Mouse (Mus musculus) erythroblast, embryonic 14.5 days (primary cell): ENCODE data around the gene Zfp667. TPM values are rescaled to one million over a fixed set of nuclear protein-coding genes. Genes with fewer than 3 reads are reported as not detected.

Experiments
- H3K27me3 ChIP-seq: 2 replicates; pipeline ENCODE4 v1.6.1; 2012; ENCODE audit warnings: inconsistent platforms; ENCODE audit not compliant: control insufficient read depth
- H3K36me3 ChIP-seq: 2 replicates; pipeline ENCODE4 v1.6.1; 2012; ENCODE audit warnings: mild to moderate bottlenecking, inconsistent platforms; ENCODE audit not compliant: control insufficient read depth
- H3K4me1 ChIP-seq: 2 replicates; pipeline ENCODE4 v1.6.1; 2012; ENCODE audit warnings: inconsistent platforms; ENCODE audit not compliant: control insufficient read depth
- H3K4me3 ChIP-seq: replicated peaks from 2 replicates; pipeline ENCODE3; 2012; ENCODE audit warnings: moderate library complexity, mild to moderate bottlenecking, inconsistent platforms
- H3K9me3 ChIP-seq: 2 replicates; pipeline ENCODE4 v1.6.1; 2012; ENCODE audit warnings: low read length, inconsistent platforms, mixed read lengths; ENCODE audit not compliant: control insufficient read depth
- GATA1 ChIP-seq: IDR thresholded peaks from 2 replicates; pipeline ENCODE4 v1.6.1; 2012; ENCODE audit warnings: low read length, inconsistent platforms, mixed read lengths
- TAL1 ChIP-seq: IDR thresholded peaks from 3 replicates; pipeline ENCODE4 v1.6.1; 2012; ENCODE audit warnings: low read length, inconsistent platforms, mixed read lengths
- polyA plus RNA-seq: library from polyadenylated mRNA; stranded (reverse); fragments of >175 nt; gene quantifications from 2 replicates; pipeline ENCODE4 v1.2.3, GENCODE M21; 2012

The Zfp667 gene
- polyA plus RNA-seq, 1 experiment = 0.07 TPM

DNA sequence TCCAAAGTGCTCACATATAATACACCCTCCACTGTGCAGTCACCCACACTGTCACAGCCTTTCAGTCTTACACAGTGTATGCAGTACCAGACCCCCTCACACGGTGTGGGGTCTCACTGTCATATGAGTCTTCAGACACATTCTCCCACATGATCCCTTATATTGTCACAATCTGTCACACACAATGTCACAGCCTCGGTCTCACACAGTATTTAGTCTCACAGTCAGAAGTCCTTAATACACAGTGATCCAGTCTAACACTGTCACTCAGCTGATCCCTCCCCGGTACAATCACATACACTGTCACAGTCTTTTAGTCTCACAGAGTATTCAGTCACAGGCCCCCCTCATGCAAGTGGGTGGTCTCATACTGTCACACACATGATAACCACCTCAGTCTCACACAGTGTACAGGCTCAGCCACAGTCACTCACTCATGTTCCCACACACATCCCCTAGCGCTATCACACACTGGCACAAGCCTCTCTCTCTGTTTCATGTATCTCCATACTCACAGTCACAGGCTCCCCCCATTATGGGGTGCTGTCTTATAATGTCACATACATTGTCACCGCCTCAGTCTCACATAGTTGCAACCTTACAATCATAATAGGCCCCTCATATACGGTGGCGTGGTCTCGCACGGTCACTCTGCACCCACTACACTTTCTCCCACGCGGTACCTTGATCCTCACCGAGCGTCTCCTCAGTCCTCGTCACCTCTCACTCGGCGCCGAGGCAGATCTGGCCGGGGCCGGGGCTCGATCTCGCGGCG, 44.3 kb downstream of the Zfp667 start:
- Histone ChIP-seq H3K9me3 (no peaks in the 10 kb centered on the region), H3K4me1 (peaks cover 22% of the 10 kb centered on the region), H3K4me3 (peak overlapping the region; percentile 67), H3K36me3 (no peaks in the 10 kb centered on the region), H3K27me3 (no peaks in the 10 kb centered on the region)
- no peak for TF ChIP-seq TAL1
- TF ChIP-seq GATA1 = no peak

- Histone ChIP-seq H3K4me3 (peak within 1 kb of the TSS; percentile 67), H3K36me3 (no peaks in the 10 kb centered on the region), H3K27me3 (no peaks in the 10 kb centered on the region), H3K4me1 (peaks cover 22% of the 10 kb centered on the region), H3K9me3 (no peaks in the 10 kb centered on the region)
- TF ChIP-seq GATA1 = no peak
- no peak for TF ChIP-seq TAL1
Measured at GRCm38 (mm10) chr7:6331233-6331956, 45.0 kb downstream of the Zfp667 start, which contains the start of gene Zfp583. Gene Zfp583, minus strand, starts transcription at chr7:6331285.

DNA sequence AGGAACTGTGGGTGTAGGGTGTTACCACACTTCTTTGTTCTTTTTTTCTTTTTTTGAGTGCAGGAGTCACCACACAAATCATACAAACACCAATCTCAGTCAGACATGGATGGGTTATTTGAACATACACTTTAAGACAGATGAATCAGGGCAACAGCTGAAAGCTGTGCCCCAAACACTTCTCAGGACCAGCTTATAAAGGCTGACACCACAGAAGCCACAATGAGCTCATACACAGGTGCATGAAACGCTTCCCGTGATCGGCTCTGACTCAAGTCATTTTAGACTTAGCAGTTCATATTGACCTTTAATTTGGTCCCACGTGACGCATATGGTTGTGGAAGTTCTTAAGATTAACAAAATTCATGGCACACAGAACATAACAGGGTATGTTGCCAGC, 53.5 kb downstream of the Zfp667 start:
- Histone ChIP-seq H3K4me3 (no peak overlapping the region), H3K9me3 (no peaks in the 10 kb centered on the region), H3K36me3 (no peaks in the 10 kb centered on the region), H3K27me3 (no peaks in the 10 kb centered on the region; the same call in none of the 2 replicates), H3K4me1 (peaks cover 7% of the 10 kb centered on the region)
- TF ChIP-seq GATA1 = no peak
- TF ChIP-seq TAL1 = no peak

- H3K4me1 ChIP-seq = peaks cover 7% of the 10 kb centered on the region
- no peak for TF ChIP-seq TAL1
- no peak for TF ChIP-seq GATA1
- H3K27me3 ChIP-seq = no peaks in the 10 kb centered on the region; the same call in 1 of the 2 replicates
- no peaks in the 10 kb centered on the region for H3K36me3 ChIP-seq
- peak within 1 kb of the TSS; percentile 68 for H3K4me3 ChIP-seq
- H3K9me3 ChIP-seq = no peaks in the 10 kb centered on the region
Measured at GRCm38 (mm10) chr7:6343501-6344071, 57.2 kb downstream of the Zfp667 start, which contains the start of gene Gm3854. Gene Gm3854, plus strand, starts transcription at chr7:6343759.

DNA sequence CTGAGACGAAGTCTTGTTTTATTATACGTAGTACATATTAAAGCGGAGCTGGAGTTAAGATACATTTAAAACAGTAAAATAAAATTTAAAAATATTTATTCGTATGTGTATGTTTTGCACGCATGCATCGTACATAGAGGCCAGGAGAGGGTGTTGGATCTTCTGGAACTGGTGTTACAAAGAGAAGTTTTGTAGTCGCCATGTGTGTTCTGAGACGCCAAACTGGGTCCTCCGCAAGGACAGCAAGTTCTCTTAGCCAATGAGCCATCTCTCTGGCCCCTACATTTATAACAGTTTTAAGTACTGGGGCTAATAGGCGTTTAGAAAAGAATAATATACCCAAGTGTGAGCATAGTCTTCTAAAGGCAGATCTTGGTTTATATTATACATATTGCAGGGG, 57.7 kb downstream of the Zfp667 start:
- TF ChIP-seq GATA1 (no peak), TAL1 (no peak)
- Histone ChIP-seq H3K36me3 (no peaks in the 10 kb centered on the region), H3K27me3 (no peaks in the 10 kb centered on the region; the same call in 1 of the 2 replicates), H3K4me3 (peak overlapping the region; percentile 68), H3K4me1 (peaks cover 7% of the 10 kb centered on the region), H3K9me3 (no peaks in the 10 kb centered on the region)

Other genes with a start within 250 kb of the Zfp667 start
- not detected in 2 replicates for gene Nlrp4c, start 241.4 kb upstream of the Zfp667 start, polyA plus RNA-seq
- 0.85 and 2.6 TPM in 2 replicates for gene Zfp787, start 130.6 kb upstream of the Zfp667 start, polyA plus RNA-seq
- gene Zfp444, start 114.4 kb upstream of the Zfp667 start, polyA plus RNA-seq = 1.7 and 1.8 TPM in 2 replicates
- gene Galp, start 89.5 kb upstream of the Zfp667 start, polyA plus RNA-seq = not detected in 2 replicates
- not detected in 2 replicates for gene Zscan5b, start 64.3 kb upstream of the Zfp667 start, polyA plus RNA-seq
- not detected in 2 replicates for gene Epp13, start 33.9 kb upstream of the Zfp667 start, polyA plus RNA-seq
- 0.02 TPM in 1 of 2 replicates, not detected in the other for gene Zfp583, start 44.7 kb downstream of the Zfp667 start, polyA plus RNA-seq
- gene Gm3854, start 57.2 kb downstream of the Zfp667 start, polyA plus RNA-seq = not detected in 2 replicates
- gene Zfp78, start 76.7 kb downstream of the Zfp667 start, polyA plus RNA-seq = not detected in 2 replicates
- 0.01 TPM in 1 of 2 replicates, not detected in the other for gene Zfp28, start 96.7 kb downstream of the Zfp667 start, polyA plus RNA-seq
- not detected in 2 replicates for gene Smim17, start 112.1 kb downstream of the Zfp667 start, polyA plus RNA-seq
- gene Gm20715, start 123.7 kb downstream of the Zfp667 start, polyA plus RNA-seq = not detected in 2 replicates
- gene Olfr1344, start 152.1 kb downstream of the Zfp667 start, polyA plus RNA-seq = not detected in 2 replicates
- 0.01 TPM in 1 of 2 replicates, not detected in the other for gene Olfr1336, start 169.6 kb downstream of the Zfp667 start, polyA plus RNA-seq
- gene Olfr1346, start 180.5 kb downstream of the Zfp667 start, polyA plus RNA-seq = not detected in 2 replicates
- not detected in 2 replicates for gene Olfr5, start 200.4 kb downstream of the Zfp667 start, polyA plus RNA-seq
- not detected in 2 replicates for gene Olfr1347, start 213.2 kb downstream of the Zfp667 start, polyA plus RNA-seq
- gene Olfr1348, start 222.2 kb downstream of the Zfp667 start, polyA plus RNA-seq = not detected in 2 replicates
- gene Olfr1349, start 236.4 kb downstream of the Zfp667 start, polyA plus RNA-seq = not detected in 2 replicates